Mouse (Mus musculus) monocyte, adult 2 months (primary cell): Measurements from ENCODE around the gene Gm9745.
"Not testable (repeated sequence)": the region's sequence is repeated elsewhere in the genome, so short reads cannot be mapped to it uniquely, and the experiment has no call there.

Experiments used
- DNase-seq, 2 experiments: peaks; one replicate each; pipeline ENCODE4 v3.0.0; 2022; ENCODE audit warnings: low spot score in 2 of 2, low read depth in 1 of 2

Gm9745 gene

DNA sequence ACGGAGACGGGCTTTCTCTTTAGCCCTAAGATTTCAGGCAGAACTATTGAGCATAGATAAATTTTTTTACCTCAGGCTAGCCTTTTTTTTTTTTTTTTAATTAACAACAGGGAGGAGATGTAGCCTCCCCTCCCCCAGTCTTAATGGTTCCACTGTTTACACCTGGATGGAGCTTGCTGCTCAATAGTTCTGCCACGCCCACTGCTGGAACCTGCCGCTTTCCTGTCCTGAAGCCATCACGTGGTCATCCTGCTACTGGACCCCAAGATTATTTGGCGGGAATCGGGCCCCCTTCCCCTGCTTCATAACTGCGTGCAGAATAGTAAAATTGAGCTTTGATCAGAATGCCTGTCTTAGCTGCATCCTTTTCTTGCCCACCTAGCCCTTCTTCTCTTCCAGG, 34.1 kb downstream of the Gm9745 start:
- DNase-seq = not testable (repeated sequence)

DNA sequence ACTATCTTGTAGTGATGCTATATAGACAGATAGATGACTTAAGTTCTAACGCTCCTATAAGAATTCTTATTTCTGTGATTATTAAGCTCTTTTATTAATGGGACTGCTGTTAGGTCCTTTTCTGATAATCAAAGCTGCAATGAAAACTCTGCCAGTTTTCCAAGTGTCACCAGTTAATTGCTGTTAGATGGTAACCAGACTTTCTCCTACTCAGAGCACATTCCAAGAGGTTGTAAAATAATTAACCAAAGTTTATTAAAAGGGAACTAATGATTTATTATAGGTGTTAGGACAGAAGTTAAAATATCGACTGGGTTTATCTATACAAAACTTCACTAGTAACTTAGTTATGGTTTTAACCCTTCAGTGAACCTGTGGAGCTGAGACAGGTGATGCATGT, 42.0 kb downstream of the Gm9745 start:
- DNase-seq = not testable (repeated sequence)
